Mouse (Mus musculus) midbrain, embryonic 14.5 days (tissue): ENCODE measurements at regions not wholly inside any gene's neighbourhood (a gene's known extent, or its start where the extent isn't known, plus 50 kb on each side); places are given as distances from the start of the nearest gene placed in this dataset.

Experiments used
- ATAC-seq: fragments of 200-750 bp; cut with Nextera tagmentation; 2 replicates; pipeline ENCODE4 v1.8.0; 2017; ENCODE audit warnings: moderate number of reproducible peaks, moderate library complexity; ENCODE audit not compliant: low FRiP score, low TSS enrichment
- DNase-seq: peaks from one replicate; pipeline ENCODE4 v3.0.0-alpha.2; 2015
- H3K27ac ChIP-seq: fragments of 300-500 bp; sonication (generic); replicated peaks from 2 replicates; pipeline ENCODE4 v1.5.1; 2014; ENCODE audit warnings: mild to moderate bottlenecking, low read depth, low read length, moderate library complexity
- H3K27me3 ChIP-seq: fragments of 300-500 bp; sonication (generic); 2 replicates; pipeline ENCODE4 v1.6.1; 2014; ENCODE audit warnings: low read length, control low read depth, mixed read lengths; ENCODE audit not compliant: control insufficient read depth, insufficient read depth
- H3K36me3 ChIP-seq: fragments of 300-500 bp; sonication (generic); 2 replicates; pipeline ENCODE4 v1.6.1; 2014; ENCODE audit warnings: low read length, control low read depth; ENCODE audit not compliant: control insufficient read depth, insufficient read depth
- H3K4me1 ChIP-seq: fragments of 300-500 bp; sonication (generic); 2 replicates; pipeline ENCODE4 v1.6.1; 2014; ENCODE audit warnings: mild to moderate bottlenecking, antibody characterized with exemption, low read length, control low read depth; ENCODE audit not compliant: control insufficient read depth, insufficient read depth
- H3K4me2 ChIP-seq: fragments of 300-500 bp; sonication (generic); 2 replicates; pipeline ENCODE4 v1.6.1; 2014; ENCODE audit warnings: mild to moderate bottlenecking, low read length, moderate library complexity
- H3K4me3 ChIP-seq: fragments of 300-500 bp; sonication (generic); replicated peaks from 2 replicates; pipeline ENCODE4 v1.5.1; 2014; ENCODE audit warnings: low read depth, low read length
- H3K9ac ChIP-seq: fragments of 300-500 bp; sonication (generic); replicated peaks from 2 replicates; pipeline ENCODE4 v1.6.1; 2014; ENCODE audit warnings: mild to moderate bottlenecking, low read length, moderate library complexity
- H3K9me3 ChIP-seq: fragments of 300-500 bp; sonication (generic); 2 replicates; pipeline ENCODE4 v1.6.1; 2016; ENCODE audit warnings: low read length, control low read depth, mixed read lengths; ENCODE audit not compliant: control insufficient read depth
- WGBS: fragments of 180-500 bp; shearing (Covaris S2); extraction: QIAGEN DNeasy Blood & Tissue Kit; methylation state at CpG from one replicate; pipeline ENCODE4 v1.1.7; 2014; 5-methylcytosine and 5-hydroxymethylcytosine counted together

DNA sequence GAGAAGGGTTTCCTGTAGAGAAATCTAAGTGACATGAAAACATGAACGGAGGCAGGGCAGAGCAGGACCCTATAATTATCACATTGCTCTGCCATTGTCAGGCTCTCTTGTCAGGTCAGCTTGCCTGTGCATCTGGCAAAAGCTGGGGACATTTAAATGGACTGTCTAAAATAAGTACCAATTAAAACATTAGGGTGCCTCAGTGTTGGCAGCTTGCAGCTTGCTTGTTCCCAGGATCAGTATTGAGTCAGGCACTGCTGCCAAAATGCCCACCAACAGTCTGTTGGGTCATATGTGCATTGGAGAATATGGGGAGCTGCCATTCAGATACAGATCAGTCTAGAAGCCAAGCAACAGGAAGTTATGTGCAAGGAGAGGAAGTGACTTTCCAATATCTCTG, 349.5 kb upstream of the B3gat1 start:
- H3K4me3 ChIP-seq, result no peak overlapping the region
- ATAC-seq (no peak), DNase-seq (no peak)
- no peaks in the 10 kb centered on the region for H3K27me3 ChIP-seq
- H3K27ac ChIP-seq, result no peak overlapping the region
- no peaks in the 10 kb centered on the region for H3K36me3 ChIP-seq
- no peak overlapping the region for H3K4me2 ChIP-seq
- H3K9ac ChIP-seq, result no peak overlapping the region
- H3K9me3 ChIP-seq, result no peaks in the 10 kb centered on the region
- no peaks in the 10 kb centered on the region for H3K4me1 ChIP-seq
- WGBS, result 92% methylated on average over 1 of the region's 1 CpGs

DNA sequence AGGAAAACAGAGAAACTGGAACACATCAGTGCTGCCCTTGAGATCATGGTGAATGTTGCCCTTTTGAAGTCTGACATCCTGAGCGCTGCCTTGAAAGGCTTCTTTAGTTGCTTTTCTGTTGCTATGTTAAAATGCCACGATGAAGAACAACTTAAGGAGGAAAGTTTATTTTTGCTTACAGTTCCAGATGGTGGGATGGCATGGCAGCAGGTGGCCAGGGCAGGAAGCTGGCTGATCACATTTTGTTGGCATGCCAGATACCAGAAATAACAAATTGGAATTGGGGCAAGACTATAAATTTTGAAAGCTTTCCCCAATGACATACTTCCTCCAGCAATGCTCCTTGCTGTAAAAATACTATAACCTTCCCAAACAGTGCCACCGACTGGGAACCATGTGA, 334.9 kb upstream of the B3gat1 start:
- no peak overlapping the region for H3K4me2 ChIP-seq
- WGBS, result 81% methylated on average over 3 of the region's 3 CpGs
- H3K27ac ChIP-seq, result no peak overlapping the region
- H3K9me3 ChIP-seq, result no peaks in the 10 kb centered on the region
- DNase-seq (no peak), ATAC-seq (no peak)
- no peak overlapping the region for H3K4me3 ChIP-seq
- H3K36me3 ChIP-seq, result no peaks in the 10 kb centered on the region
- H3K27me3 ChIP-seq, result no peaks in the 10 kb centered on the region
- H3K4me1 ChIP-seq, result no peaks in the 10 kb centered on the region
- no peak overlapping the region for H3K9ac ChIP-seq

DNA sequence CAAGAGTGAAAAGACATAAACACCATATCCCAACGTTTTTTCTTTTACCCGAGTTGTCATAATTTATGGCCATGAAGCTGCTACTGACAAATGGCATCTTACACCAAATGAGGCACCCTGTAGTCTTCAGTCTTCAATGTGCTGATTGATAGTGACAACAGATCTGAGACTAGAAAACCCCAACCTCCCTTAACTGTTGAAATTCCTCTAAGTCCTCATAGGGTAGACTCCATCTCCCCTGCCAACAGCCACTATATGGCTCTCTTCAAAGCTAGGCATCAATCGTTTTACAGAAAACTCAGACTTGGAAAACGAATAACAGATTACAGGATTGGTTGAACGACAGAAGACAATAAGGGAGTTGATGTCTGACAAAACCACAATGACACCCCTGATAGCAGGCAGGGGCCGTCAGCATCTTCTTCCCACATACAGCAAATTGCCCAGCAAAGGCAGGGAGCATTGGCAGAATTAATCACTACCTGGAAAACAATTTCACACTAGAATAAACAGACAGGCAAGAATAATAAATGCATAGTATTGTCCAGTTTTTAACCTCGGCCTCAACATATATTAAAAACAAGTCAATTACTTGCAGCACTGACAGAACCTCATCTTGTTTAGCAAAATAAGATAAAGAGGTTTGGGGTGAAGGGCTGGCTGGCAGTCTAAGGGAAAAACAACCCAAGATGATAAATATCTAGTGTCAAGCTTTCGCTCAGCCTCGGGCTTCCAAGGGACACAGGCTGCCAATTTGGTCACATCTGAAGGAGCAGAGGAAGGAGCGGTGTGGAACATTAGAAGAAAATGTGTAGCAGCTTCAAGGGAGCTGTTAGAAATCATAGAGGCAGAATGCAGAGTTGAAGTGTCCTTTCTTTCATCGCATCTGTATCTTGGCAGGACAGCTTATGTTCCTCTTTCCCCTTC, 310.4 kb upstream of the B3gat1 start:
- no peak overlapping the region for H3K9ac ChIP-seq
- no peak overlapping the region for H3K27ac ChIP-seq
- no peaks in the 10 kb centered on the region for H3K36me3 ChIP-seq
- no peaks in the 10 kb centered on the region for H3K4me1 ChIP-seq
- WGBS, result 64% methylated on average over 11 of the region's 11 CpGs
- no peaks in the 10 kb centered on the region for H3K9me3 ChIP-seq
- no peak for DNase-seq
- no peaks in the 10 kb centered on the region for H3K27me3 ChIP-seq
- no peak overlapping the region for H3K4me2 ChIP-seq
- ATAC-seq, result no peak
- no peak overlapping the region for H3K4me3 ChIP-seq

DNA sequence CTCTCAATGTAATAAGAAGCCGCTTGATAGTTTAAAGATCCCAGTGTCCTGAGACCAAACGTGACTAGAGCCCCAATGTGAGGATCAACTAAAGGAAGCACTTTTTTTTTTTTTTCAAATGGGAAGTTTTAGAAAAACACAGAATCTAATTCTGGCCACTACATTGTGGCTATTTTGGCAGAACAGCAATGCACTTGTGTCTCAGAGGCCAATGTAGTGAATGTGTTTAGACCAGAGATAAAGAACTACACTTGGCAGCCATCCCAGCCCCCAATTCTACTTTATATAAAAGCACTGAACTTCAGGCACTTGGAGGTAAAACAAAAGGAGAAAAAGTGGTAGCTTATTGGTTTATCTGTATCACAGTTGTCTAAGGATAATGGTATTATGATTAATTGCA, 298.0 kb upstream of the B3gat1 start:
- Histone ChIP-seq H3K36me3 (no peaks in the 10 kb centered on the region), H3K4me3 (no peak overlapping the region), H3K27me3 (no peaks in the 10 kb centered on the region), H3K4me2 (no peak overlapping the region), H3K4me1 (no peaks in the 10 kb centered on the region), H3K27ac (no peak overlapping the region), H3K9ac (no peak overlapping the region), H3K9me3 (no peaks in the 10 kb centered on the region)
- no peak for ATAC-seq
- 75% methylated on average over 2 of the region's 2 CpGs for WGBS
- DNase-seq, result peak; percentile 60

DNA sequence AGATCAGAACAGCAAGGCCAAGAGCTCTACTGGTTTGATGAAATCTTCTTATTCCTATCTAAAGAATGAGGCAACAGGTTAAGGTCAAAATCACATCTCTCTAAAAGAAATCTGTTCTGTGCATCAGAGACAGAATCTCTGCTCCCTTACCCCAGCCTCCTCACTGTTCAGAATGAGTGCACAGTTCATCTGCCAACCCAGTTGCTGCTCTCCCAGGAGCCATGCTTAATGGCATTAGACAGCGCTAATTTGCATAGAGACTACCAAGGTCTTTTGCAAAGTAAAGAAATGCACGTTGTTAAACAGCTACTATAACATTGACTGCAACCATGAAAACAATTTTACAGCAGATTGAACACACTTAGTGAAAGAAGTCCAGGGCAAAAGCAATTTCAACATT, 296.3 kb upstream of the B3gat1 start:
- no peak overlapping the region for H3K4me2 ChIP-seq
- H3K4me3 ChIP-seq, result no peak overlapping the region
- DNase-seq (no peak), ATAC-seq (no peak)
- 64% methylated on average over 2 of the region's 2 CpGs for WGBS
- no peaks in the 10 kb centered on the region for H3K9me3 ChIP-seq
- H3K4me1 ChIP-seq, result no peaks in the 10 kb centered on the region
- H3K27me3 ChIP-seq, result no peaks in the 10 kb centered on the region
- no peaks in the 10 kb centered on the region for H3K36me3 ChIP-seq
- H3K27ac ChIP-seq, result no peak overlapping the region
- no peak overlapping the region for H3K9ac ChIP-seq

DNA sequence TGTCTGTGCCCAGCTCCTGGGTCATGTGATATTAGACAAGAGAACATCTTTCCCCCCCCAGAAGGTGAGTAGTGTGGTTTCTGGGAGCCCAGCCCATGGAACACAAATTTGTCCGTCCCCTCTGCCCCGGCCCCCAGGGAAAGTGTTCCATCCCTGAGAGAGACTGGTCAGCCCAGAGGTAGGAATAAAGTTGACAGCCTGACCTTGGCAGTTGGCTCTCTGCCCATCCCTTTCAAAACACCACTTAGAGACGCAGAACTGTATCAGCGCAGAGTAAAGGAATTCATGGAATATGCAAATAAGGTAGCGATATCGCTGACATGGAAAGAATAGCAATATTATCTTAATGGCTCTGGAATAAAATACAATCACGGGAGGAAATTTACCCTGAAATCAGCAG, 279.6 kb upstream of the B3gat1 start:
- Histone ChIP-seq H3K4me2 (no peak overlapping the region), H3K9ac (no peak overlapping the region), H3K27ac (no peak overlapping the region), H3K4me1 (no peaks in the 10 kb centered on the region), H3K36me3 (no peaks in the 10 kb centered on the region), H3K27me3 (no peaks in the 10 kb centered on the region), H3K4me3 (no peak overlapping the region), H3K9me3 (no peaks in the 10 kb centered on the region)
- DNase-seq (no peak), ATAC-seq (no peak)
- WGBS, result 64% methylated on average over 7 of the region's 7 CpGs

DNA sequence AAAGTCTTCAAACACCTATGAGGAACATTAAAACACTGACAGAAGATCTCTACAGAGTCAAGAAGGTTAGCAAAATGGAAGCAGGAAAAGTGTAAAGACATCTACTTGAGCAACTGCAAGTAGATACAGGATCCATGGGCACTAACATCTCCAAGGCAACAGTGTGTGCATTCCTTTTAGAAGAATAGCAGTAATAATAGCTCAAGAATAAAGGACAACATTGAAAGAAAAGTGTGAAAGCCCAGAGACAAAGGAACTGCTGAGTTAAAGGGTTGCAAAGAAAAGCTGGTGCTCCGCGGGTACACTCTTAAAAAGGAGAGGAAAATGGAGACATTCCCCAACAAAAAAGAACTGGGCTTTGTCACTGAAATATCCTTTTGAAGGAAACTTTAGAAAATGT, 272.4 kb upstream of the B3gat1 start:
- ATAC-seq (no peak), DNase-seq (peak; percentile 2)
- WGBS, result 7% methylated on average over 2 of the region's 2 CpGs
- Histone ChIP-seq H3K9ac (no peak overlapping the region), H3K4me2 (no peak overlapping the region), H3K27ac (no peak overlapping the region), H3K9me3 (no peaks in the 10 kb centered on the region), H3K36me3 (no peaks in the 10 kb centered on the region), H3K4me3 (no peak overlapping the region), H3K4me1 (no peaks in the 10 kb centered on the region), H3K27me3 (no peaks in the 10 kb centered on the region)

DNA sequence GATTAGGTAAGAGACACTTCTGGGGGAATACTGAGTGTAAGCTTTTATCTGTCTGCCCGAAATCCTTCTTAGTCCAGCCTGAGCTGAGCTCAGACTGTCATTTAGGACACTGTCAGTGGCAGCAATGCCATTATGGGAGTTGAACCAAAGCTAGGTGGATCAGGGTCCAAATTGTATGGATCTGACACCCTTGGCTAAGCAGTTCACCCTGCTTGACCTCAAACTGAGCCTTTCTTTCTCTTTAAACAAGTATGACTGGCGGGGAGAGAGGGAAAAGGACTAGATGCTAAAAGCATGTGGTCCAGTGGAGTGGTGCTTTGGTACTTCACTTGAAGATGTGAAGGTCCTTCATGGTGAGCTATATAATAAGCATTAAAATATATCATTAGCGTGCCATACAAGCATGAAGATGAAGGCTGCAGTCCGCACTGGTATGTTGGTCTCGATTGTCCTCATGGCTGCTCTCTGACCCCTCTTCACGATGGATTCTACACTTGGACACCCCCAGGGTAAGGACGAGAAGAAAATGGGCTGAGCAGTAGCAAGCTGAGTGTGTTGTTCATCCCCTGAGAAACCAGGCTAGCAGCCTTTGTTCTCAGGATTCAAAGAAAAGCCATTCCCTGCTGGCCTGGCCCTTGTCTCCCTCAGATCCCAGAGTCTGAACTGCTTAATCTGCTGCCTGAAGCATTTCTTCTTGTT, 262.7 kb upstream of the B3gat1 start:
- WGBS, result 15% methylated on average over 7 of the region's 7 CpGs
- ATAC-seq (no peak), DNase-seq (peak; percentile 21)
- Histone ChIP-seq H3K9ac (no peak overlapping the region), H3K9me3 (no peaks in the 10 kb centered on the region), H3K36me3 (no peaks in the 10 kb centered on the region), H3K4me3 (no peak overlapping the region), H3K27ac (no peak overlapping the region), H3K4me1 (no peaks in the 10 kb centered on the region), H3K4me2 (no peak overlapping the region), H3K27me3 (no peaks in the 10 kb centered on the region)

DNA sequence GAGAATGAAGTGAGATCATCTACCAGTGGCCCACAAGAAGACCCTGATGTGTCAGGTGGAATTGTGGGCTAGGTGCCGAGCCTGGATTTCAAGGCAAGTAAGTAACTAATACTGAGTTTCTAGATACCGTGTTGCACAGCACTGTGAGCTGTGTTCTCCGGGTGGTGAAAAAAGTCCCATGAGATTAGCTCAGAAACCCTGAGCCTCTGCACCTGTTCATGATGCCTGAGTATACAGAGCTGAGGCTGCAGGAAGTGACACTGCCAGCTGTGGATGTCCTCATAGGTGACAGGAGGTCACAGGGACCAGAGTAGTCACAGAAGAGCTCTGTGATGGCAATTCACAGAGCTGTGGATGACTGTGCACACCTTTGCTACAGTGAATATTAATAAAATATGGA, 257.2 kb upstream of the B3gat1 start:
- Histone ChIP-seq H3K36me3 (no peaks in the 10 kb centered on the region), H3K9me3 (no peaks in the 10 kb centered on the region), H3K4me1 (no peaks in the 10 kb centered on the region), H3K4me2 (no peak overlapping the region), H3K27me3 (no peaks in the 10 kb centered on the region), H3K27ac (no peak overlapping the region), H3K9ac (no peak overlapping the region), H3K4me3 (no peak overlapping the region)
- DNase-seq (no peak), ATAC-seq (no peak)
- 90% methylated on average over 3 of the region's 3 CpGs for WGBS
